Mouse (Mus musculus) adrenal gland, adult 2 months (tissue): ENCODE measurements around the gene Agbl3. TPM values are rescaled to one million over a fixed set of nuclear protein-coding genes. Genes with fewer than 3 reads are reported as not detected.

ENCODE experiments used
- DNase-seq: peaks from one replicate; pipeline ENCODE4 v3.0.0; 2021
- polyA plus RNA-seq: library from polyadenylated mRNA; depleted of rRNA; stranded (reverse); fragments of >200 nt; gene quantifications from 2 replicates; pipeline ENCODE4 v1.2.3, GENCODE M21; 2012; rRNA removed
- total RNA-seq, 2 experiments: library from RNA; stranded (reverse); gene quantifications; 2 replicates each; pipeline ENCODE4 v1.2.3; 2021

Gene Agbl3
- total and polyA plus RNA-seq, 3 experiments: 4.9 to 15.8 (median 10.0) TPM

DNA sequence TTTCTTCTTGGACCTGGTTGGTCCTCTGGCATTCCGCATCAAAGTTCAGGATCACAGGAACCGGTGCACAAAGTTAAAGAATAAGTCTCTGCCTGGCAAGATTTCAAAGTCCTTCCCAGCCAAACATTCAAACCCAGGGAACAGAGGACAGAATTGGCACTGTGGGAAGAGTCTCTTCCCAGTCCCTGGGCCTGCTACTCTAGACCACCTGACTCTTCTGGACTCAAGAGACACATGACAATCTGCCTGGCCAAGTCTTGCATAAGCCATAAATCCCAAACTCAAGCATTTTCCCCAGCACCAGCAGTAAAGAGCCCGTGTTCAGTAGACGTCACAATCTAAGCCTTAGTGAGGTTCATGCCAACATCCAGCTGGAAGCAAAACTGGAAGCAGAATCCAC lies 126.4 kb downstream of the Agbl3 start:
- peak; percentile 32 for DNase-seq

DNA sequence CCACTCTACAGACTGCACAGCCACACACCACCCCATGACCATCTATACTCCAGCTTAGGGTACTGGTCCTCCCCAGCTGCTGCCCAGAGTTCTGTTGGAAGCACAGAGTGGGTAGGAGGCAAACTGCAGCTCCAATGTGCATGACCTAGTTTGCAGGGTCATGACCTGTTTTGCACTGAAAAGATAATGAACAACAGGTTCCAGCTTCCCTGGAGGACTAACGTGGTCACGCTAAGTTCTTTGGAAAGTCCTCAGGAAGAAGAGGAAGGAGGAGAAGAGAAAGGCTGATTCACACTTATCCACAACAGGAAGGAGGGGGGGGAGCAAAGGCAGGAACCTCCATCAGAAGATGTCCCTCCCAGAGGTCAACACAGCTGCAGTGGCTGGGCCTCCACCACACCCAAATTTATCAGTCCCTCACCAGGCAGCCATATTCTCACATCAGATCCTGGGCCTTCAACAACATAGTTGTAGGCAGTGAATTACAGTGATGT lies 126.9 kb downstream of the Agbl3 start:
- no peak for DNase-seq

DNA sequence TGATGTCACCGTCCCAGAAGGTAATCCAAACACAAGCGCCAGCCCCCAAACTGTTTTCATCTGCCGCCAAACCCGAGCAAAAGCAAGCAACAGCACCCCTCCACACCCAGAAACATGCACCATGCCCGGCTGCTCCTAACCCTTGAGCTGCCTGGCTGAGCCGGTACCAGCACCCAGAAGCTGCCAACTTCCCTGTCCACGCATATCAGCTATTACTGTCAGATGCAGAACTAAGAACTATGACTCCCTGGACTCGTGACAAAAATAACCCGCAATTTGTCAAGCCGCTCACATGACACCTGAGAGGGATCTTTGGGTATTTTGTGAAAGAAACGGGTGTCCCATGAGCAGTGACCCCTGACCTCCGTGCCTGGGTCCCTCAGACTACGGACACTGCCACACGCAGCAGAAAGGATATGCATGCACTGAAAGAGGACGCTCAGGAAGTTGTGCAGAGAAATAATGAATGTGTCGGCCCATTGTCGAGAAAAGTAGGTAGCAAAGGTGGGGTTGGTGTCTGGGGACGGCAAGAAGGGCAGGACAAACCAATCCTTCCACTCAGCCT lies 127.5 kb downstream of the Agbl3 start:
- no peak for DNase-seq

Other genes with a start within 250 kb of the Agbl3 start
- 10 to 100 TPM; 82.4 to 89.0 TPM for gene Cald1, start 181.9 kb upstream of the Agbl3 start, total RNA-seq
- 5.4 and 5.6 TPM in 2 replicates for gene Cald1, start 181.9 kb upstream of the Agbl3 start, polyA plus RNA-seq
- 10 to 100 TPM; 15.5 to 25.7 TPM for gene Tmem140, start 82.7 kb downstream of the Agbl3 start, total RNA-seq
- 28.4 and 31.5 TPM in 2 replicates for gene Tmem140, start 82.7 kb downstream of the Agbl3 start, polyA plus RNA-seq
- 1 to 10 TPM; 7.9 to 8.2 TPM for gene Cyren, start 97.6 kb downstream of the Agbl3 start, total RNA-seq
- gene Cyren, start 97.6 kb downstream of the Agbl3 start, polyA plus RNA-seq: 6.6 and 6.7 TPM in 2 replicates
- 10 to 100 TPM; 16.7 to 17.0 TPM for gene Wdr91, start 130.4 kb downstream of the Agbl3 start, total RNA-seq
- gene Wdr91, start 130.4 kb downstream of the Agbl3 start, polyA plus RNA-seq: 10.5 and 12.7 TPM in 2 replicates
- gene Stra8, start 139.7 kb downstream of the Agbl3 start, total RNA-seq: not detected
- gene Stra8, start 139.7 kb downstream of the Agbl3 start, polyA plus RNA-seq: not detected in 2 replicates
- gene Slc23a4, start 208.0 kb downstream of the Agbl3 start, total RNA-seq: under 1 TPM; 0.23 to 0.41 TPM
- 0.92 and 0.95 TPM in 2 replicates for gene Slc23a4, start 208.0 kb downstream of the Agbl3 start, polyA plus RNA-seq